Mouse (Mus musculus): ENCODE measurements around the gene Ndnf. TPM values are rescaled to one million over a fixed set of nuclear protein-coding genes. Genes with fewer than 3 reads are reported as not detected.

Gene Ndnf
- polyA plus RNA-seq, 1 experiment: 25.8 TPM

- no peak for DNase-seq (ENCODE audit: extremely low spot score in 1 of 2, low spot score in 1 of 2)
Observed at GRCm38 (mm10) chr6:65743144-65743870, 71.9 kb downstream of the Ndnf start.

GRCm38 (mm10) chr6:65743871-65744202, 72.4 kb downstream of the Ndnf start:
- no peak for DNase-seq (ENCODE audit: extremely low spot score in 1 of 2, low spot score in 1 of 2)

- no peak for DNase-seq (ENCODE audit: extremely low spot score in 1 of 2, low spot score in 1 of 2)
Observed at GRCm38 (mm10) chr6:65758214-65758613, 86.8 kb downstream of the Ndnf start.

GRCm38 (mm10) chr6:65759174-65759573, 87.8 kb downstream of the Ndnf start:
- DNase-seq (ENCODE audit: extremely low spot score in 1 of 2, low spot score in 1 of 2): no peak

- no peak for DNase-seq (ENCODE audit: extremely low spot score in 1 of 2, low spot score in 1 of 2)
Observed at GRCm38 (mm10) chr6:65760073-65760472, 88.7 kb downstream of the Ndnf start.

Other genes starting within 250 kb of the Ndnf start
- gene Tnip3, start 146.3 kb upstream of the Ndnf start, polyA plus RNA-seq (2012; rRNA removed): 0.04 and 0.30 TPM in 2 replicates
- gene Prdm5, start 107.4 kb downstream of the Ndnf start, polyA plus RNA-seq (2012; rRNA removed): 4.7 and 5.6 TPM in 2 replicates

Data from frontal cortex, adult 2 months (tissue).